Mouse (Mus musculus): Measurements from ENCODE around the gene Vmn1r217. TPM values are rescaled to one million over a fixed set of nuclear protein-coding genes. Genes with fewer than 3 reads are reported as not detected.
"Not testable (repeated sequence)": the region's sequence is repeated elsewhere in the genome, so short reads cannot be mapped to it uniquely, and the experiment has no call there.

The Vmn1r217 gene
- total RNA-seq (2021), result not detected in 2 replicates
- long read RNA-seq, experiment 1, result 0 reads
- long read RNA-seq, experiment 2, result 0 reads

DNA sequence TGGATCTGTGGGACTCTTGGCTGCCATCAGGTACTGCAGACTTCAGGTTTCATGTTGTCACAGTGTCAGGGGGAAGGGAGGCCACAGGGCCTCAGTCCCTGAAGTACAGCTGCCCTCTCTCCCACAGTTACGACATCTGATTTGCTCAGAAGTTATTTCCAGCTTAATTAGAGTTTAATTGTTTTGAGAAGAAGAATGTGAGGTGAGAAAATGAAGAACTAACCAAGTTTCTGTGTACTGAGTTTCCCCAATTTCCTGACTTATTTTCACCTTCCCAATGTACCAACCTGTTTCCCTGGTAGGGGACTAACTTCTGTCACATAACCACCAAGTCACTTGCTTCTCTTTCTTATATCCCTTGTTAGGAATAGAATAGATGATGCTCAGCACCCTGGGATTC is at the start of gene Vmn1r217:
Vmn1r217 (minus strand) TSS at position 101 of the 400 bp plus-strand sequence.
- not testable (repeated sequence) for DNase-seq

DNA sequence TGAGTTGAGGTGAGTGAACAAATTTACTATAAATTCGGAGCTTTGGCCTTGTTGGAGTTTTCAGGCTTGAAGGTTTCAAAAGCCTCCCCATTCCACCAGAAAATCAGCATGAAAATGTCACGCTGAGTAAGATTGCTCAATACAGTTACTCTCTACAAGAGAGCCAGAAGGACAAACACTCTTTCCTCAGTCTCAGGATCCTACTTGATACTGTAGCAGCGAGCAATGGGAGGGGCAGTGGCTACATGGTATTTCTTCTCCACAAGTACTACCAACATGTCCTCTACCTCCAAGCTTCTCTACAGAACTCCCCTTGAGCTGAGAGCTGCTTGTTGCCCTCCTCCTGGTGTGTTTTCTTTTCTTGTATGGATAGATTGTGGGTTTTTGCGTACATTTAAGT is 48.4 kb upstream of the Vmn1r217 start:
- not testable (repeated sequence) for DNase-seq

DNA sequence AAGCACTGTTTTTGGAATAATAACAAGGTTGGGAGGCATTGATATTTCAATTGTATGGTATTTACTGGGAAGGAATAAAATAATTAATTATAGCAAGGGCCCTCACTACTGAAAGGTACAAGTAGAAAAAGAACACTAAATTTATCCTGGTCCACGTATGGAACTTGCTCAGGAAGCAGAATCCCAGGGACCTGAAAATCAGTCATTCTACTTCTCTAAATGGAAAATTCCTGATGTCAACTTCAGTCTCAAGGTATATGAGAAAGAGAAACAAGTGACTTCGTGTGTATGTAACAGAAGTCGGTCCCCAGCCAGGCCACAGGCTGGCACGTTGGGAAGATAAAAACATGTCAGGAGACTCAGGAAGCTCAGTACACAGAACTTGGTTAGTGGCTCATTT is 41.0 kb upstream of the Vmn1r217 start, which contains the start of gene Vmn1r219:
Vmn1r219 (plus strand) TSS at position 301 of the 400 bp plus-strand sequence.
- no peak for DNase-seq

DNA sequence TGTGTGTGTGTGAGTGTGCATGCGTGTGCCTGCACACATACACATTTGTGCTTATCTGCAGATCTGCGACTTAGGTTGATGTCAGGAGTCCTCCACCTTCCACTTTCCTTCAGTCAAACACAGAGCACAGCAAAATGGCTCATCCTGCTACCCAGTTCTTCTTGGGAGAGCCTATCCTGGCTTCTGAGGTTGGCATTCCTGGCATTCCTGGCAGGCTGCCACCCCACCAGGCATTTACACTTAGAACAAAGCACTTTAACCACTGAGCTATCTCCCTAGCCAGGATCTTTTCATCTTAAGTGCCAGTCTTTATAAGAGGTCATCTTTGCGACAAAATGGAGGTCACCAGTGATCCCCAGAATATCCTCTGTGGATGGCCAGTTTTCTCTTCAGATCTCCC is 39.8 kb upstream of the Vmn1r217 start:
- DNase-seq, result no peak

DNA sequence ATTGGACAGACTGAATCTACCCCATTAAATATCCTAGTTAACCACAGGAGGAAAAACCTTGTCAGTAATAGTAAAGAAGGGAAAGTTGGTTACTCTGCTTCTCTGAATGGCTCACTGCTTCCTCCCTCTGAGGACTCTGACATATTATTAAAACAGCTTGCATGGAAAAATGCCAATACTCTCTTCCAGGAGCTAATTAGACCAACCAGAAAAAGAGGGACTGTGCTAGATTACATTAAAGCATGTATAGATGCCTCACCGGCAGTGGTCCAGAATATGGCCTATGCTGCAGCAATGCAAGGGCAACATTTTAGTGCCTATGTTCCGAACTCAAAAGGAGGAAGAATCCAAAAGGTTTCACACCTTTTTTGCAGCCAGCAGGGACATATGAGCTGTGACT is 20.9 kb upstream of the Vmn1r217 start:
- no peak for DNase-seq

DNA sequence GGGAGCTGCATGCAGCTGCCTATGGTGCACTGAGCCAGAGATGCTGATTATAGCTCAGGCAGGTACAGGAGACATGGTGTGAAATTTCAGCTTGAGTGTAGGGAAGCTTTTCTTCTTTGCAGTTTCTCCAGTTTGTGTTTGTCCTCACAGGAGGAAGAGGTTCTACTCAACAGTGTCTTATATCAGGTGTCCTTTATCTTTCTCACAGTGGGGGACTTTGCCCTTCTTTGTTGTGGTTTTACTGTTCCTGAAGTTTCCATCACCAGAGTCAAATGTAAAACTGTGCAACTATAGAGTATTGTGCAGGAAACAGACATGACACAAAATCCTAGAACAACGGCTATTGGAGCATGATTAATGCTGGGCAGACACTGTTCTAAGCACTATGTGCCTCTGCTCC is 15.5 kb upstream of the Vmn1r217 start:
- no peak for DNase-seq

DNA sequence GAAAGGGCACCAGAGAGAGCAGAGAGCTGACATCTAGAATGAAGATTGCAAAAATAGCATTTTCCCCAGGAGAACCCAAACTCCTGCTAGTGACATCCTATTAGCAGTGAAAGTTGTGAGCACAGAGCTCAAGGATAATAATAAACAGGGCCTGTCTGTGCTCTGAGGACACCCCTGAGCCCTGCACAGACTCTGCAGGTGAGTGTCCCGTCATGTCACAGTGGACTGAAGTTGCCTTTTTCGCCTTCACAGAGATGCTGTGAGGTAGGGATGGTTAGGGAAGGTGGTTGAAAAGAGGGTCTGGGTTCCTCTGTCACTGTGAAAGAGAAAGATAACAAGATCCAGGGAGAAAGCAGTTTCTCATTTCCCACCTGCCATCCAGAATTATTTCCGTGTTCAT is 15.1 kb upstream of the Vmn1r217 start, which contains the start of gene Vmn1r218:
Vmn1r218 (plus strand) TSS at position 57 of the 400 bp plus-strand sequence.
- no peak for DNase-seq

DNA sequence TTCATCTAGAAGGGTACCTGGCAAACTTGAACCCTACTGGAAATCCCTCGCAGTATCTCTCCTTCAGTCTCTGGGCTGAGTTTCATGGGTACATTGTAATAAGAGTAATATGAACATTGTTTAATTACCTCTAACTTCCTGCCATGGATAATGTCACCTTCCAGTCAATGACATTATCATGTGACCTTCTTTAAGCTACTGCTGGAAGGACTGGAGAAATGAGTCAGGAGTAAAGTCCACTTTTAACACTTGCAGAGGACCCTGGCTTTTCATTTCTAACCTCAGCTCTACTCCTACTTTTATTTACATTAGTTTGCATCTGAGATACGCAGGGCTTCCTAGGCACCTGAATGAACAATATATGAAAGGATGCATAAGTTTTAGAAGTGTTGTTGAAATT is 2.6 kb upstream of the Vmn1r217 start:
- DNase-seq, result no peak

DNA sequence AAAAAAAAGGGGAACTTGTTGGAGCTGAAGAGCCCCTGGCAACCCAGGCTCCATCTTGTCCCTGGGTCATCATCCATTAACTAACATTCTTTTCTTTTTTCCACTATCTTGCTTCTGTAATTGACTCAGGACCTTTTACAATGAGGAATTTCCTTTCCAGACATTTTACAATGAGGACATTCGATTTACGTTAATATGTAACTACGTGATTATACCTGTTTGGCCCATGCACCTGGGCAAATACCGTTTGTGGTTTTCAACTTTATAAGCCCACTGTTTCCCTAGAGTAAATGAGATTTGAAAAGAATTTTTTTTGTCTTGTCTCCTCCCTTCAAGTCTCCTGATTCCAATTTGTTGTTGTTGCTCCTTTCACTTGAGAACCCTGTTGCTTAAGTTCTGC is 23.6 kb downstream of the Vmn1r217 start:
- no peak for DNase-seq

DNA sequence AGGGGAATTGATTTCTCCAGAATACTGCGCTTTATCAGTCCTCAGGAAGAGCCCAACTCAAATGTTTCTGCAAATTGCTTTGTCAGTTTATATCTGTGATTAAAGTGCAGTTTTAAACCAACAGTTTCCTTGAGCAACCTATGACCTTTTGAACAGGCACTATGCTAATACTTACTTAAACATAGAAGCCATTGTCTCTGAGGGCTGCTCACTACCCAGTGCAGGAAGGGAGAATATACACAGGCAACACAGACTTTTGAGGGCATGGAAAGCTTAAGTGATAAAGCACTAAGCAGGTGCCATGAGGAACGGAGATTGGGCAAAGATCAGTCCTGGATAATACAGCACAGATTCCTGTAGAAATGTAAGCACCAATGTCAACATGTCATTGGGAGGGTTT is 48.7 kb downstream of the Vmn1r217 start:
- DNase-seq, result no peak

DNA sequence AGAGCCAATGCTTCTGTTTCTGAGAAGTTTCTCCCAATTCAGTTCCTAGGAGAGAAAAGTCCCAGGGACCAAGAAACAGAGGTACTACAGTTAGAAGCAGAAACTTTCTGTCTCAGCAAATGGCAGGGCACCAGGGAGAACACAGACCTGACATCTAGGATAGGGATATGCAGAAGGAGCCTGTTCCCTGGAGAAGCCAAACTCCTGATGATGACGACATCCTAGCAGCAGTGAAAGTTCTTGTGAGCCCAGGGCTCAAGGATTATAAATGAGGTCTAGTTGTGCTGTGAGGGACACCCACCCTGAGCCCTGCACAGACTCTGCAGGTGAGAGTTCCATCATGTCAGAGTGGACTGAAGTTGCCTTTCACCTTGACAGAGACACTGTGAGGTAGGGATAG is 50.3 kb downstream of the Vmn1r217 start, which contains the start of gene Vmn1r215:
Vmn1r215 (plus strand) TSS at position 301 of the 400 bp plus-strand sequence.
- DNase-seq, result no peak

DNA sequence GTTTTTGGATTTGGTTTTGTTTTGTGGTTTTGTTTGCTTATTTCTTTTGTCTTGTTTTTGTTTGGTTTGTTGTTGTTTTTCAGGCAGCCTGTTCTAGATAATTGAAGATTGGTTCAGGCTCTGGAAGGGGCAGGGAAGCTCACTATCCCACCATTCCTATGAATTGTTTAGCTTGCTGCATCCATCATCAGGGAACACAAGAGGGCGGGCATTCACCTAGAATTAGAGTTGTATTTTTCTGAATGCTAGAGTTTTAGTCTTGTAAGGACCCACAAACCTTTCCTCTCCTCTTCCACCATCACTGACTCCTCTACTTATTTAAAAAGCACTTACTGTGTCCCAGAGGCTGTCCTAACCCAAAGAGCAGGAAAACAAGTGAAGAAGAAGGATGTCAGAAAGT is 60.2 kb downstream of the Vmn1r217 start:
- no peak for DNase-seq

Other genes with a start within 250 kb of the Vmn1r217 start
- not detected in 2 replicates for gene Vmn1r212, start 234.0 kb downstream of the Vmn1r217 start, total RNA-seq (2021)
- not detected in 2 replicates for gene Vmn1r213, start 110.6 kb downstream of the Vmn1r217 start, total RNA-seq (2021)
- not detected in 2 replicates for gene Vmn1r214, start 87.8 kb downstream of the Vmn1r217 start, total RNA-seq (2021)
- gene Vmn1r215, start 50.2 kb downstream of the Vmn1r217 start, total RNA-seq (2021), result not detected in 2 replicates
- not detected in 2 replicates for gene Vmn1r218, start 14.9 kb upstream of the Vmn1r217 start, total RNA-seq (2021)
- gene Vmn1r219, start 41.1 kb upstream of the Vmn1r217 start, total RNA-seq (2021), result not detected in 2 replicates
- not detected in 2 replicates for gene Vmn1r220, start 69.7 kb upstream of the Vmn1r217 start, total RNA-seq (2021)
- not detected in 2 replicates for gene Vmn1r221, start 95.9 kb upstream of the Vmn1r217 start, total RNA-seq (2021)
- not detected in 2 replicates for gene Vmn1r222, start 117.7 kb upstream of the Vmn1r217 start, total RNA-seq (2021)
- gene Vmn1r223, start 128.9 kb upstream of the Vmn1r217 start, total RNA-seq (2021), result not detected in 2 replicates